Mouse (Mus musculus): ENCODE data around the gene Laptm5.

- no peak for TF ChIP-seq CTCF (IDR thresholded peaks at IDR 0.05; ENCODE audit: low read depth, low read length)
- no peak for TF ChIP-seq POLR2A (IDR thresholded peaks at IDR 0.05; ENCODE audit: extremely low read depth, insufficient read depth, low read length)
Measured at GRCm38 (mm10) chr4:130912626-130913025, 299 bp upstream of the Laptm5 start.

Measured in liver, adult 2 months (tissue).